Mouse (Mus musculus): ENCODE data around the gene Cldn34a. TPM values are rescaled to one million over a fixed set of nuclear protein-coding genes. Genes with fewer than 3 reads are reported as not detected.
"Not testable (repeated sequence)": the region's sequence is repeated elsewhere in the genome, so short reads cannot be mapped to it uniquely, and the experiment has no call there.

Cldn34a gene
- polyA plus RNA-seq (2015; fragmentation: Nextera tagmentation; extraction: Ambion mirVana) = not detected in 2 replicates

DNA sequence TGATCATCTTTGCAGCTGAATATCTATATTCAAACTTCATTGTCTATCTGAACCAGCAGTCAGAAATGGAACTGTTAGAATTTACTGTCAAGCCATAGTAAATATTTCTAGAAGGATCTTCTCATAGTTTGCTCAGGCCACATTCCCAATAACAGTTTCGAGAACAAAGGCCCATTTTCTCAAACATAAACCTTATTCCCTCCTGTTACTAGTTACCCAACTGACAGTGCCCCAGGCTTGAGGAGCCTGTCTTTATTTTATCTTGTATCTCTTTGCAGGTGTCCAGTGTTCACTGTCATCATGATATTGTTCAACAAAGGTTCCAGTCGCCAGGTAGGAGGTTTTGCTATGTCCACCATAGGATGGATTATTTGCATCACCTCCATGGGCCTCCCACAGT is at the start of gene Cldn34a:
Gene Cldn34a (plus strand): TSS at position 301 of the 400 bp plus-strand sequence.
- no peak for ATAC-seq
- no peak within 1 kb of the TSS for H3K9ac ChIP-seq (ENCODE audit: low read depth, low read length)
- H3K9me3 ChIP-seq (replicated peaks; ENCODE audit: control insufficient read depth, low read length, poor library complexity, severe bottlenecking) = no peaks in the 10 kb centered on the region; the same call in 1 of the 2 replicates
- no peak within 1 kb of the TSS for H3K4me2 ChIP-seq (ENCODE audit: low read length)
- WGBS = 79% methylated on average over 2 of the region's 2 CpGs
- H3K36me3 ChIP-seq (ENCODE audit: control insufficient read depth, insufficient read depth, low read length) = no peaks in the 10 kb centered on the region
- peaks cover 16% of the 10 kb centered on the region for H3K27me3 ChIP-seq (ENCODE audit: control insufficient read depth, insufficient read depth, low read depth, low read length)
- H3K4me3 ChIP-seq (ENCODE audit: low read depth, low read length) = no peak within 1 kb of the TSS
- no peak within 1 kb of the TSS for H3K27ac ChIP-seq (ENCODE audit: low read length)
- no peaks in the 10 kb centered on the region for H3K4me1 ChIP-seq (ENCODE audit: control insufficient read depth, insufficient read depth, low read length)

DNA sequence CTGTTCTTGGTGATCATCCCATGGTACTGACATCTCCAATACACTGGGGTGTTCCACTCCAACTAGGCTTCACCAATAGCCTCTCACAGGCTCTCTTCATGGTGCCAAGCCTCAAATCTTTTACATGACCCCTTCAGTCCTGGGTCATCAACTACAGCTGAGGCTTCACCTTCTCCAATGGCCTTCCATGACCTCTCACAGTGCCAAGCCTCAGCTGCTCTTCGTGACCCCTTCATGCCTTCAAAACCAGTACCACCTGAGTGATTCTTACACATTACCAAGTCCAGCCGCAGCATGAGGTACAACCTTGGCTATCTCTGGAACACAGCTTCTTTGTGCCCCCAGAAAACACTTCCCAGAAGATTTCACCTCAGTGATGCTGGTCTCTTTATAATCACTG is 44.5 kb upstream of the Cldn34a start:
- not testable (repeated sequence) for H3K9ac ChIP-seq (ENCODE audit: low read depth, low read length); H3K4me3 ChIP-seq (ENCODE audit: low read depth, low read length); H3K27ac ChIP-seq (ENCODE audit: low read length); ATAC-seq; H3K27me3 ChIP-seq (ENCODE audit: control insufficient read depth, insufficient read depth, low read depth, low read length); H3K4me2 ChIP-seq (ENCODE audit: low read length); H3K9me3 ChIP-seq (replicated peaks; ENCODE audit: control insufficient read depth, low read length, poor library complexity, severe bottlenecking); H3K4me1 ChIP-seq (ENCODE audit: control insufficient read depth, insufficient read depth, low read length); H3K36me3 ChIP-seq (ENCODE audit: control insufficient read depth, insufficient read depth, low read length)
- 75% methylated on average over 2 of the region's 2 CpGs for WGBS

DNA sequence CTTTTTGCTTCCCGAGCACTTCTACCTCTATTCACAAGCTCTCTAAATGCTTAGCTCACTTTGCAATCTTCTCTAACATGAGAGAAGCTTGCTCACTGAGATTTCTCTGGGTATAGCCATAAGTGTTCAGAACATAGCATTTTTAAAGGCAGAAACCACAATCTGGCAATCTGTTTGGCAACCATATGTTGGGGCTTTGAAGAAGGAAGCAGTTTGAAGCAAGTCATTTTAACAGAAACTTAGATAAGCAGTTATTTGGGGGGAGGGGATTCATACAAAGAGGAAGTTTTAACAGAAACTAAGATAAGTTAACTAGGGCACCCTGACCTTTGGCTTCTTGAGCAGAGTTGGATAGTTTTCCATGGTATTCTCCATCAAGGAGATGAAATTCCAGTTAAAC is 17.4 kb upstream of the Cldn34a start:
- H3K9me3 ChIP-seq (replicated peaks; ENCODE audit: control insufficient read depth, low read length, poor library complexity, severe bottlenecking) = no peaks in the 10 kb centered on the region
- 86% methylated on average over 1 of the region's 1 CpGs for WGBS
- no peak overlapping the region for H3K27ac ChIP-seq (ENCODE audit: low read length)
- no peak overlapping the region for H3K4me3 ChIP-seq (ENCODE audit: low read depth, low read length)
- H3K4me1 ChIP-seq (ENCODE audit: control insufficient read depth, insufficient read depth, low read length) = no peaks in the 10 kb centered on the region
- no peak overlapping the region for H3K4me2 ChIP-seq (ENCODE audit: low read length)
- H3K36me3 ChIP-seq (ENCODE audit: control insufficient read depth, insufficient read depth, low read length) = no peaks in the 10 kb centered on the region
- no peak overlapping the region for H3K9ac ChIP-seq (ENCODE audit: low read depth, low read length)
- H3K27me3 ChIP-seq (ENCODE audit: control insufficient read depth, insufficient read depth, low read depth, low read length) = peaks cover 8% of the 10 kb centered on the region
- ATAC-seq = no peak

DNA sequence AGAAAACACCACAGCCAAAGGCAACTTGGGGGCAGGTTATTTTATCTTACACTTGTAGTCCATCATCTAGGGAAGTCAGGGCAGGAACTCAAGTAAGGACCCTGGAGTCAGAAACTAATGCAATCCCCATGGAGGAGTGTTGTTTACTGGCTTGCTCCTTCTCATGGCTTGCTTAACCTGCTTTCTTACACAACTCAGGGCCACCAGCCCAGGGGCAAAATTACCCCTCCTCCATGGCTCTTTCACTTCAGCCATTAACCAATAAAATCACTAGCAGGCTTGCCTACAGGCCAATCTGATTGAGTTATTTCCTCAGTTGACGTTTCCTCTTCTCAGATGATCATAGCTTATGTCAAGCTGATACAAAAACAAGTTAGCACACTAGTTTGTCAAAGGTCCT is 15.0 kb upstream of the Cldn34a start:
- Histone ChIP-seq H3K4me2 (ENCODE audit: low read length) (no peak overlapping the region), H3K27me3 (ENCODE audit: control insufficient read depth, insufficient read depth, low read depth, low read length) (peaks cover 8% of the 10 kb centered on the region), H3K27ac (ENCODE audit: low read length) (no peak overlapping the region), H3K4me1 (ENCODE audit: control insufficient read depth, insufficient read depth, low read length) (no peaks in the 10 kb centered on the region), H3K4me3 (ENCODE audit: low read depth, low read length) (no peak overlapping the region), H3K36me3 (ENCODE audit: control insufficient read depth, insufficient read depth, low read length) (no peaks in the 10 kb centered on the region), H3K9me3 (replicated peaks; ENCODE audit: control insufficient read depth, low read length, poor library complexity, severe bottlenecking) (no peaks in the 10 kb centered on the region), H3K9ac (ENCODE audit: low read depth, low read length) (no peak overlapping the region)
- 84% methylated on average over 1 of the region's 1 CpGs for WGBS
- ATAC-seq = no peak

DNA sequence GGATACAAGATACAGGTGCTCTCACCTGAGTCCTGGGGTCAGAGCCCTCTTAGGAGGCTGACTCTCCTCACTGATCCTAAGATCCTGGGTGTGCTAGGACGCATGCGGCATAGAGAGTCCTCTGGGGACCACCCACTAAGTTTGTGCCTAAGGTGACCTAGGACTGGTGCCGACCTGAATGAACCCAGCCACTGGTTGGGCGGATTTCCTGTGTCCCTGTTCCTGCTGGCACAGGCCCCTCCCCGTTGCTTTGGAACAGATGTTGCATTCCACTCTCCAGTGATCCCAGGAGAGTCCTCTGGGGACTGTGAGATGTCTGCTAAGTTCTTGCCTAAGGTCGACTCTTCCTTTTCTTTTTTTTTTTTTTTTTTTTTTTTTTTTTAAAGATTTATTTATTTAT is 5.7 kb upstream of the Cldn34a start:
- WGBS = 81% methylated on average over 6 of the region's 6 CpGs
- Histone ChIP-seq H3K9ac (ENCODE audit: low read depth, low read length) (no peak overlapping the region), H3K4me1 (ENCODE audit: control insufficient read depth, insufficient read depth, low read length) (no peaks in the 10 kb centered on the region), H3K9me3 (replicated peaks; ENCODE audit: control insufficient read depth, low read length, poor library complexity, severe bottlenecking) (no peaks in the 10 kb centered on the region), H3K36me3 (ENCODE audit: control insufficient read depth, insufficient read depth, low read length) (no peaks in the 10 kb centered on the region), H3K4me2 (ENCODE audit: low read length) (no peak overlapping the region), H3K4me3 (ENCODE audit: low read depth, low read length) (no peak overlapping the region), H3K27ac (ENCODE audit: low read length) (no peak overlapping the region), H3K27me3 (ENCODE audit: control insufficient read depth, insufficient read depth, low read depth, low read length) (0 out of 2 replicates have a peak, but pooled peaks cover 4% of the 10 kb centered on the region)
- no peak for ATAC-seq

Other genes starting within 250 kb of the Cldn34a start
- 44.1 TPM in 2 replicates for gene Kantr, start 235.8 kb upstream of the Cldn34a start, polyA plus RNA-seq (2015; fragmentation: Nextera tagmentation; extraction: Ambion mirVana)
- gene Tspyl2, start 220.9 kb upstream of the Cldn34a start, polyA plus RNA-seq (2015; fragmentation: Nextera tagmentation; extraction: Ambion mirVana) = 60.5 and 64.1 TPM in 2 replicates
- 11.1 and 12.3 TPM in 2 replicates for gene Gpr173, start 194.6 kb upstream of the Cldn34a start, polyA plus RNA-seq (2015; fragmentation: Nextera tagmentation; extraction: Ambion mirVana)
- gene Shroom2, start 206.1 kb downstream of the Cldn34a start, polyA plus RNA-seq (2015; fragmentation: Nextera tagmentation; extraction: Ambion mirVana) = 123 and 151 TPM in 2 replicates
- gene Gpr143, start 218.6 kb downstream of the Cldn34a start, polyA plus RNA-seq (2015; fragmentation: Nextera tagmentation; extraction: Ambion mirVana) = 0.30 and 0.31 TPM in 2 replicates

Measured in midbrain, embryonic 16.5 days (tissue).